Mouse (Mus musculus): ENCODE data around the gene Smim5. TPM values are rescaled to one million over a fixed set of nuclear protein-coding genes. Genes with fewer than 3 reads are reported as not detected.

Gene Smim5
- polyA plus RNA-seq, 1 experiment, result not detected

DNA sequence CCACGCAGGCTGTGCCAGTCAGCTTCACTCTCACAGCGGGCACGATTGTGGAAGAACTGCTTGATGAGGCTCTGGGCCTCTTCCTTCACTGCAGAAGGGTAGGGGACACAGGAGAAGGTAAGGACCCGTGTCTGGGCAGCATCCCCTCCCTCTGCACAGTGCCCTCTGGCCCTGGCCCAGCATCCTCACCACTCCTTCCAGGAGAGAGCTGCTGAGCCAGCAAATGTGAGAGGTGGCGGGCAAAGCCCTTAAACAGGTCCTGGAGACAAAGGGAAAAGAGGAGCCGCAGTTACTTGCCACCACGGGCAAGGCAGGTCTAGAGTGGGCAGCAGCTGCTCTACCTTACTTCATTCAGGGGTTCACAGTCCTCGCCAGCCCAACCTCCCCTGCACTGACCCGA is 6.7 kb upstream of the Smim5 start:
- Histone ChIP-seq H3K4me1 (ENCODE audit: control insufficient read depth, insufficient read depth, low read length) (no peaks in the 10 kb centered on the region), H3K4me3 (ENCODE audit: insufficient read depth, low read length) (no peak overlapping the region), H3K27ac (ENCODE audit: insufficient read depth, low read depth, low read length) (no peak overlapping the region)
- TF ChIP-seq POLR2A (IDR thresholded peaks at IDR 0.05; ENCODE audit: borderline replicate concordance, low read depth, low read length) (no peak), CTCF (IDR thresholded peaks at IDR 0.05; ENCODE audit: low read depth, low read length) (no peak)

DNA sequence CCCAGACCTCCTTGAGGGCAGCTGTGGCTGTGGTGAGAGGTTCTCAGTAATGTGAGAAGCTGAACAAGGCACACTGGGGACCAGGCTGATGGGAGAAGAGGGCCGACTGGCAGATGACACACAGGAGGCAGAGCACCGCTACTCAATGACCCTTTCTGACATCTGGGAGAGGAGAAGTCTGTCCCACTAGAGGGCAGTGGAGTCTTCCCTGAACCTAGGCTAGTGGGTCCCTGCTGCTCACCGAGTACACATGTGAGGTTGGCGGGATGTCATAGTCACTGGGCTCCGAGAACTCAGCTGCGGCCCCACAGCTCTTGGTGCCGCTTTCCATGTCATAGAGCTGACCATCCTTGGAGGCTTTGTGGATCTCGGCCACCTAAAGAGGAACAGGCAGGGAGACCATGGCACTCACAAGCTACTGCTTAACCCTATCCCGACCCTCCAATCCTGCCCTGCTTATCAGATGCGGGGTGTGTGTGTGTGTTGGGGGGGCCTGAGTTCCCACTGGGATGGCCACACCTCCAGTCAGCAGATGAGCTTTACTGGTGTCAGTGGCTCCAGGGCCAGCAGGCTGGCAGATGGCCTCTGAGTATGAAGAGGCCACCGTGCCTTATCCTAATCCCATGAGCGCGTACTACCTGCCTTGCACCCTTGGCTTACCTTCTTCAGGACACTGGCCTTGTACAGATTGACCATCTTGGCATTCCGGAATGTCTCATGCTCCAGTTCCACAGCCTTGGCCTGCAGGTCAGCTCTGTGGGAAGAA is 4.8 kb upstream of the Smim5 start:
- Histone ChIP-seq H3K27ac (ENCODE audit: insufficient read depth, low read depth, low read length) (no peak overlapping the region), H3K4me3 (ENCODE audit: insufficient read depth, low read length) (no peak overlapping the region), H3K4me1 (ENCODE audit: control insufficient read depth, insufficient read depth, low read length) (no peaks in the 10 kb centered on the region)
- TF ChIP-seq POLR2A (IDR thresholded peaks at IDR 0.05; ENCODE audit: borderline replicate concordance, low read depth, low read length) (no peak), CTCF (IDR thresholded peaks at IDR 0.05; ENCODE audit: low read depth, low read length) (no peak)

DNA sequence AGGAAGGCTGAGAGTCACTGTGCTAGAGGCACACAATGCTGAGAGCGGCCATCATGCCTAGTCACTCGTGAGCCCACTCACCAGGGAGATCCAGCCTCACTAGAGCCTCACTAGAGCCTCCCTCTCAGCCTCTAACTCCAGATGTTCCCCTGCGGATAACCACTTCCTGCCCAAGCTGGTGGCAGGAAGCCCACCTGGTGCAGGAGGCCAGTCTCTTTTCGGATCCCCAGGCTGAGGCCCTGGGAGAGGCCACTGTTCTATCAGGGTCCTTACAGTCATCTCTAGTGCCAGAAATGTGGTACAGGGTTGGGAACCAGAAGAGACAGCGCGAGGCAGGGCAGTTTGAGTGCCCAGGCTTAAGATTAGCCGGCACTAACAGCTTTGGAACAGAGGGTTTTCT is 1.3 kb upstream of the Smim5 start:
- TF ChIP-seq POLR2A (IDR thresholded peaks at IDR 0.05; ENCODE audit: borderline replicate concordance, low read depth, low read length), result no peak
- no peak for TF ChIP-seq CTCF (IDR thresholded peaks at IDR 0.05; ENCODE audit: low read depth, low read length)
- Histone ChIP-seq H3K27ac (ENCODE audit: insufficient read depth, low read depth, low read length) (no peak overlapping the region), H3K4me1 (ENCODE audit: control insufficient read depth, insufficient read depth, low read length) (peaks cover 19% of the 10 kb centered on the region), H3K4me3 (ENCODE audit: insufficient read depth, low read length) (no peak overlapping the region)

DNA sequence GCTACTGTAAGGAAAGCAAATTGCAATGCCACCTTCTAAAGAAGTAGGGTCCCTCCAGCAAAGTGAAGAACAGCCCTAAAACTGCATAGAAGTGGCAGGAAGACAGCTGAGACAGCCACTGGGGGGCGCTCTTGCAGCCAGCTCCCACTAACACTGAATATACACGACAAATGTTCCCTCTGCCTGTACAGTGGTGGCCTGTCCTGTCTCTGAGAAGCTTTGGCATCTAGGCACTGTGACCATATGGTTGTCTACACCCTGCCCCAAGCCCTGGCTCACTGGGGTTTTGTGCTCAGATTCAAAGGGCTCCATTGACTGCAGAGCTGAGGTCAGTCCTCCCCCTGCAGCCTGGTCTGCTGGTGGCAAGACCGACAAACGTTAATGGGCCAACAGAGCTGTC is 880 bp upstream of the Smim5 start:
- Histone ChIP-seq H3K27ac (ENCODE audit: insufficient read depth, low read depth, low read length) (no peak overlapping the region), H3K4me3 (ENCODE audit: insufficient read depth, low read length) (no peak overlapping the region), H3K4me1 (ENCODE audit: control insufficient read depth, insufficient read depth, low read length) (peaks cover 24% of the 10 kb centered on the region)
- TF ChIP-seq CTCF (IDR thresholded peaks at IDR 0.05; ENCODE audit: low read depth, low read length) (peak; percentile 96), POLR2A (IDR thresholded peaks at IDR 0.05; ENCODE audit: borderline replicate concordance, low read depth, low read length) (no peak)

DNA sequence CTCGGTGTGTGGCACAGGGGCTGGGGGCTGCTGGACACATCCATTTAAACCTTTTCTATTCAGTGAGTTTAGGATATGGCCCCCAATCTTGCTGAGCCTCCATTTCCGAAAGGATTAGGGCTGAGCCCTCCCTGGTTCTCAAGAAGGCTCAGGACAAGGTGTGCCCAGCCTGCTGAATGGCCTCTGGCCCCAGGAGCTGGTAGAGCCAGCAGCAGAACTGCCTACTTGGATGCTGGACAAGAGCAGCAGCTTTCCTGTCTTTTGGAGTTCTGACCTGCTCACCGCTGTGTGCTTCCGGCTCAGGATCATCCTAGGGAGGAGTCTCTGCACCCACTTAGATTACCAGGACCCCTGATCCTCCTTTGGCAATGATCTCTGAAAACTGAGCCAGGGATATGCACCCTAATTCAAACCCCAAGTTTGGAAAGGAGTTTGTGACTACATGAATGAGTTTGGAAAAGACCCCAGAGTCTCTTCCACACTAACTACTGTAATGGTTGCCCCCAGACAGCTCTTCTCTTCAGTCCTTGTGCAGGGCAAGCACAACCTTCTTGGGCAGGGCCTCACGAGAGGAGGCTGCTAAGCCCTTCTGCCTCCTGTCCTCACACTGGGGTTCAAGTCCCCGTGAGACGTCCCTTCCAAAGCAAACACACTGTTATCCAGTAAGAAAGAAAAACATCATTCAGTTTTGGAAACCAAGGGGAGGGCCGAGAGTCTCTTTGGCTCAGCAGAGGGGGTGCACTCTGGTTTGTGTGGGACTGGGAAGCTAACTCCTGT is 983 bp downstream of the Smim5 start:
- H3K4me3 ChIP-seq (ENCODE audit: insufficient read depth, low read length), result no peak overlapping the region
- TF ChIP-seq POLR2A (IDR thresholded peaks at IDR 0.05; ENCODE audit: borderline replicate concordance, low read depth, low read length) (no peak), CTCF (IDR thresholded peaks at IDR 0.05; ENCODE audit: low read depth, low read length) (no peak)
- peaks cover 33% of the 10 kb centered on the region for H3K4me1 ChIP-seq (ENCODE audit: control insufficient read depth, insufficient read depth, low read length)
- no peak overlapping the region for H3K27ac ChIP-seq (ENCODE audit: insufficient read depth, low read depth, low read length)

DNA sequence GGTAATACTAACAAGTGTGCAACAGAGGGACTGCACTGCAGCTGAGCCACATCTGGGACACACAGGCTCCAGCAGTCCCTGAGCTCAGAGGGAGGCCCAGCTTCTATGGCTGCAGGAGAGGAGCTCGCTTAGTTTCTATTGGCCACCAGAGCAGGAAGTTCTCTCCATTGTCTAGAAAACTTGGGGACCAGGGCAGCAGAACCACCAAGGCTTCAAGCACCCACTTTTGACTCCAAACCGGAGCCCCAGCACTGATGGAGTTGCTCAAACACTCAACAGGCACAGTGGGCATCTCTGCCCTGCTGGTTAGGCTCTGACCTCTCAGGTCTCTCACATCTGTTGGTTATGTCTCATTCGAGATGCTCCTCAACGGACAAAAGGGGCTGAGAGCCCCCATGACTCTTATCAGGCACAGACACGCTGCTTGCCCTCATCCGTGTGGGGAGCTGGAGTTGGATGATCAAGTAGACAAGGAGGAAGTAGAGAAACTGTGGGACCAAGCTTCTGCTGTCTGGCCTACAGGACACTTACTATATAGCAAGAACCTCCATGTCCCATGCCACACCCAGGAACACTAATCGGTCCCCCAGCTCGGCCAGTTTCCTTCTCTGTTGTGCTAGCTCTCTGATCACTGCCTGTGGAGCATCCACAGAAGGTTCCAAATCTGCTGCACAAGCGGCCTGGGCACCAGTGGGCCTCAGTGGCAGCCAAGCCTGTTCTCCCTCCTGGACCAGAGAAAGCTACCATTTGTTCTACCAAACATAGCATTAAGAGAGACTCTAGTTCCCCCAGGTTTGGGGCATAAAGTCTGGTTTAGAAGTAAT is 1.8 kb downstream of the Smim5 start:
- H3K4me3 ChIP-seq (ENCODE audit: insufficient read depth, low read length), result no peak overlapping the region
- peaks cover 33% of the 10 kb centered on the region for H3K4me1 ChIP-seq (ENCODE audit: control insufficient read depth, insufficient read depth, low read length)
- H3K27ac ChIP-seq (ENCODE audit: insufficient read depth, low read depth, low read length), result no peak overlapping the region
- TF ChIP-seq CTCF (IDR thresholded peaks at IDR 0.05; ENCODE audit: low read depth, low read length) (no peak), POLR2A (IDR thresholded peaks at IDR 0.05; ENCODE audit: borderline replicate concordance, low read depth, low read length) (no peak)

DNA sequence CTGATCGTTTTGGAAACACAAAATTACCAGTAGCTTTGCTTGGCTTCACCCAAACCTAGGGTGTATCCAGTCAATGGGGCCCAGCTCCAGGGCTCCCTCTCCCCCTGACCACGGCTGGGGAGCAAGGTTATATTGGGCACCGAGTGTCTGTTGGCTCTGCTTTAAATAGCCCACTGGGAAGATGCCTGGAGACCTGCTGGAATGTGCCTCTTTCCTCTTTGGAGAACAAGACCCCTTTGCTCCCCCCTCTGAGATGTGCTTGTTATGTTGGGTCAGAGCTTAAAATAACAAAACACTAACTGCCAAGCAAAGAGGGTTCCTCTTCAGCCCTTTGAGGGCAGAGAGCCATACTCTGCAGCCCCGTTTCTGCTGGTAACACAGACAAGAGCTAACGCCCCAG is 2.4 kb downstream of the Smim5 start:
- peak overlapping the region; percentile 71 for H3K27ac ChIP-seq (ENCODE audit: insufficient read depth, low read depth, low read length)
- H3K4me3 ChIP-seq (ENCODE audit: insufficient read depth, low read length), result no peak overlapping the region
- H3K4me1 ChIP-seq (ENCODE audit: control insufficient read depth, insufficient read depth, low read length), result peaks cover 33% of the 10 kb centered on the region
- no peak for TF ChIP-seq CTCF (IDR thresholded peaks at IDR 0.05; ENCODE audit: low read depth, low read length)
- TF ChIP-seq POLR2A (IDR thresholded peaks at IDR 0.05; ENCODE audit: borderline replicate concordance, low read depth, low read length), result no peak

DNA sequence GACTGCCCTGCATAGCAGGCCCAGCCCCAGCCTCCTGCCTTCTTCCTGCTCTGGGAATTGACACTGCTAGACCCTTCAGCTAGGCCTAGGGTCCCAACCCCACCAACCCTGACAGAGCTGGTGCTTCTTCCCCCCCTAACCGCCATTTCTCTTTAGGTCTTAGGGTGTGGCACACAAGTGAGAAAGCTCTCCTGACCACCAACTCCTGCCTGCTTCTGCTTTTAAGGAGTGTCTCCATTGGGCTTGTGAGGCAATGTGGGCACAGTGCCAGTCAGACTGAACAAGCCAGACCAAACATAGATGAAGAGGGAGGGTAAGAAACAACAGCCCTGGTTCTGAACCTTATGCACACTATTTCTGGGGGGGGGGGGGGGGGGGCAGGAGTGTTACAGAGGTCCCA is 3.1 kb downstream of the Smim5 start:
- no peak for TF ChIP-seq POLR2A (IDR thresholded peaks at IDR 0.05; ENCODE audit: borderline replicate concordance, low read depth, low read length)
- no peak for TF ChIP-seq CTCF (IDR thresholded peaks at IDR 0.05; ENCODE audit: low read depth, low read length)
- H3K4me1 ChIP-seq (ENCODE audit: control insufficient read depth, insufficient read depth, low read length), result peaks cover 33% of the 10 kb centered on the region
- no peak overlapping the region for H3K4me3 ChIP-seq (ENCODE audit: insufficient read depth, low read length)
- H3K27ac ChIP-seq (ENCODE audit: insufficient read depth, low read depth, low read length), result peak overlapping the region; percentile 85

DNA sequence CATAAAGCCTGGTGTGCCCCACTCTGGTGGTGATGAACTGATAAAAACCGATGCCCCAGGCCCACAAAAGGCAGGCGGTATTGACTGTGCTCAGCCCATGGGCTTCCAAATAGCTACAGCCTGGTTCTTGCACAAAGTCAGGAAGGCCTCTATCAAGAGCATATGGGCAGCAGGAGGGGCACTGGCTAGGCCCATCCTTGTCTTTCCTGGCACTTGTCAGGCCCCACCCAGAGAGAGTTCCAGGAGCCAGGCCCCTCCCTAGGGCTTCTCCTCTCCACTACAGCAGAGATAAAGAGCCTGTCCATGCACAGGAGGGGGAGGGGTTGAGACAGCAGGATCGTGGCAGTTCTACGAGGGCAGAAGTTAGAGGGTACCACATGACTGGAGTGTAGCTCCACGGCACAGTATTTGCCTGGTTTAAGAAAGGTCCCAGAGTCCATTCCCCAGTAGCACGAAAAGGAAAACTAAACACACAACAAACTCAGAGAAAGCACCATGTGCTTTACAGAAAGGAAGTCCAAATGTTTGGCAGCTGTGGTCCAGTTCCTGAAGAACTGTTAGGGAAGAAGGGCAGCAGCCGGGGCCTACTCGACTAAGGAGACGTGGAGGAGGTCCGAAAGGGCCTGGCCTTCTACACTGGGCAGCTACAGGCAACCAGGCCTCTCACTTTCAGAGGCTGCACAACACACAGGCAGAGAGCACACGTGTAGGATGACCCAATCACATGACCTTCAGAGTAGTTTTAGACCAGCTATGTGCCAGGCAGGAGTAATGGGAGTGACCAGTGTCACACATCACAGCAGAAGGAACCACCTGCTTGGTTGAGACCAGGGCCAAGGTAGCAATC is 3.8 kb downstream of the Smim5 start:
- H3K4me3 ChIP-seq (ENCODE audit: insufficient read depth, low read length), result no peak overlapping the region
- no peak for TF ChIP-seq POLR2A (IDR thresholded peaks at IDR 0.05; ENCODE audit: borderline replicate concordance, low read depth, low read length)
- no peak for TF ChIP-seq CTCF (IDR thresholded peaks at IDR 0.05; ENCODE audit: low read depth, low read length)
- peak overlapping the region; percentile 85 for H3K27ac ChIP-seq (ENCODE audit: insufficient read depth, low read depth, low read length)
- peaks cover 33% of the 10 kb centered on the region for H3K4me1 ChIP-seq (ENCODE audit: control insufficient read depth, insufficient read depth, low read length)

Data from bone marrow macrophage, adult 2 months (primary cell).